Mouse (Mus musculus): ENCODE measurements around the gene Ccdc113. TPM values are rescaled to one million over a fixed set of nuclear protein-coding genes. Genes with fewer than 3 reads are reported as not detected.
"Not testable (repeated sequence)": the region's sequence is repeated elsewhere in the genome, so short reads cannot be mapped to it uniquely, and the experiment has no call there.

The Ccdc113 gene
- polyA plus RNA-seq, 1 experiment from 2014 or later = 0.42 TPM

DNA sequence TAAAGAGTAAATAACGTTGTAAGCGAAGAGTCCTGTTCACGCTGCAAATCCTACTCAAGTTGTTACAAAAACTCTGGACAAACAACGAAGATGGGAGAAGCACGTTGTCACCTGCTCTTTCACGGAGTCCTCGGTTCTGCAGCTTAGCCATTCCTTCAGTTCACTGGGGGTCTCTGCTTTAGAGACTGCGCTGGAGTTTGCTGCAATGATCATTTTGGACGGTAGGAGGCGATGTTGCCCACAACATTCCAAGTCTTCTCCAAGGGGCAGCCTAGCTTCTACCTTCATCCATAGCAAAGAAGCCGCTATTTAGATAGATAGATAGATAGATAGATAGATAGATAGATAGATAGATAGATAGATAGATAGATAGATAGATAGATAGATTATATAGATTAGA lies 66.0 kb downstream of the Ccdc113 start:
- peak; percentile 66 for DNase-seq (ENCODE audit: low spot score)

DNA sequence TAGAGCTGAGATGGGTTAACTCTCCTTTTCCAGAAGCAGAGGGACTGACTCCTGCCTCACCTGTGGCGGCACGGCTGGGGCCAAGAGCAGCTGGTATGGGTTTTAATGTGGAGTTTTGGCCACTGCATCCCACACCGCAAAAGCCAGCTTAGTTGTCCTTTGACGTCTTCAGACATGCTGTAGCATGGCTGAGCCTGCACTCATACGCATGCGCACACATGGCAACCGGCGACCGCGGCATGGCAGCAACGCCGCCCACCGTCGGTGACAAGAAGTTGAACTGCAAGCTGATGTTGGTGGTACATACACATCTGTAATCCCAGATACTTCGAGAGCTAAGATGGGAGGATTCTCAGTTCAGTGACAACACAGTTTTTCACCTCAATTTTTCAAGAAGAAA lies 67.4 kb downstream of the Ccdc113 start:
- DNase-seq (ENCODE audit: low spot score) = no peak

DNA sequence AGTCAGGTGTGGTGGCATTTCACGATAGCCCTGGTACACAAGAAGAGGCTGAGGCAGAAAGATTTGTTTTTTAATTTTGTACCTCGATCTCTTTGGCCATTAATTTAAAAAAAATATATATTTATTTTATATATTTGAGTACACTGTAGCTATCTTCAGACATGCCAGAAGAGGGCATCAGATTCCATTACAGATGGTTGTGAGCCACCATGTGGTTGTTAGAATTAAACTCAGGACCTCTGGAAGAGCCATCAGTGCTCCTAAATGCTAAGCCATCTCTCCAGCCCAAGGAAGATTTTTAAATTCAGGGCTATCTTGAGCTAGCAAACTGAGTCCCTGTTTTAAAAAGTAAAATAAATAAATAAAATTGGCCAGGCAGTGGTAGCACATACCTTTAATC lies 68.3 kb downstream of the Ccdc113 start:
- DNase-seq (ENCODE audit: low spot score) = no peak

DNA sequence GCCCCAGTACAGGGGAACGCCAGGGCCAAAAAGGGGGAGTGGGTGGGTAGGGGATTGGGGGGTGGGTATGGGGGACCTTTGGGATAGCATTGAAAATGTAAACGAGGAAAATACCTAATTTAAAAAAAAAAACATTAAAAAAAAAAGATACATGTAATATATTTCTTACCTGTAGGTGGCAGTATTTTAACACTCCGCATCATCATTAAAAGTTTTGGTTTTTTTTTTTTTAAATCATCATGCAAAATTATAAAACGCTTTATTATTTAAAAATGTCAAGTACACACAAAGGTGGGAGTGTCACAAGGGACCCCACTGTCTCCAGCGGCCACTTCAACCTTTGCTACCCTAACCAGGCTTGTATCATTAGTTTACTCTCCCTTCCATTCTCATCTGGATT lies 72.6 kb downstream of the Ccdc113 start:
- not testable (repeated sequence) for DNase-seq (ENCODE audit: low spot score)

DNA sequence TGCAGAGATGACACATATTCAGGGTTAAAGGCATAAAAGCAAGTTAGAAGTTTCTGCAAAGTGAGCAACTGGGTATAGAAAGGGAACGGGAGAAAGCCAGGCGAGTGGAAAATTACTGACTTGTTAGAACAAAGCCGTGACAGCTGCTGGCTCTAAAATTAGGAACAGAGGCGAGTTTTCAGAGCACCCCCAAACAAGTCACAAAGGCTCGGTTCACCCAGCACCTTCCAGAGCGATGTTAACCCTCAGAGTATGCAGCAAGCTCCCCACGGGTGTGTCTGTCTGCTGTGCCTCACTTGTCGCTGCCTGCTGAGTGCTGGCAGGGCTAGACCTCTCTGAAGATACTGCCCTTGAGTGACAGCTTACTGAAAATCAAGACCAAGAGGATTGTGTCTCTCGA lies 73.3 kb downstream of the Ccdc113 start:
- DNase-seq (ENCODE audit: low spot score) = no peak

Other genes starting within 250 kb of the Ccdc113 start
- gene Cngb1, start 227.5 kb upstream of the Ccdc113 start, polyA plus RNA-seq (2015; fragmentation: Nextera tagmentation; extraction: Ambion mirVana) = 0.67 and 1.2 TPM in 2 replicates
- gene Tepp, start 223.5 kb upstream of the Ccdc113 start, polyA plus RNA-seq (2015; fragmentation: Nextera tagmentation; extraction: Ambion mirVana) = 2.7 and 2.8 TPM in 2 replicates
- 6.6 and 6.7 TPM in 2 replicates for gene Zfp319, start 202.1 kb upstream of the Ccdc113 start, polyA plus RNA-seq (2015; fragmentation: Nextera tagmentation; extraction: Ambion mirVana)
- gene Usb1, start 201.8 kb upstream of the Ccdc113 start, polyA plus RNA-seq (2015; fragmentation: Nextera tagmentation; extraction: Ambion mirVana) = 34.1 and 35.8 TPM in 2 replicates
- gene Mmp15, start 181.8 kb upstream of the Ccdc113 start, polyA plus RNA-seq (2015; fragmentation: Nextera tagmentation; extraction: Ambion mirVana) = 4.0 and 4.5 TPM in 2 replicates
- gene Cfap20, start 99.2 kb upstream of the Ccdc113 start, polyA plus RNA-seq (2015; fragmentation: Nextera tagmentation; extraction: Ambion mirVana) = 94.4 and 104 TPM in 2 replicates
- gene Csnk2a2, start 44.0 kb upstream of the Ccdc113 start, polyA plus RNA-seq (2015; fragmentation: Nextera tagmentation; extraction: Ambion mirVana) = 10.7 and 13.9 TPM in 2 replicates
- not detected in 2 replicates for gene Prss54, start 42.3 kb downstream of the Ccdc113 start, polyA plus RNA-seq (2015; fragmentation: Nextera tagmentation; extraction: Ambion mirVana)
- gene Gins3, start 99.4 kb downstream of the Ccdc113 start, polyA plus RNA-seq (2015; fragmentation: Nextera tagmentation; extraction: Ambion mirVana) = 19.5 and 21.7 TPM in 2 replicates
- 3.2 and 4.1 TPM in 2 replicates for gene Ndrg4, start 142.9 kb downstream of the Ccdc113 start, polyA plus RNA-seq (2015; fragmentation: Nextera tagmentation; extraction: Ambion mirVana)
- gene Setd6, start 181.8 kb downstream of the Ccdc113 start, polyA plus RNA-seq (2015; fragmentation: Nextera tagmentation; extraction: Ambion mirVana) = 19.7 and 20.4 TPM in 2 replicates